Mouse (Mus musculus) cortical plate, adult 2 months (tissue): ENCODE data around the gene Zbtb22.

Experiments used
- CTCF ChIP-seq: fragments of 200-500 bp; IDR thresholded peaks from 2 replicates; pipeline ENCODE4 v1.5.1; 2011; ENCODE audit warnings: mild to moderate bottlenecking, control low read depth, low read length; ENCODE audit not compliant: insufficient read depth; ENCODE audit errors: extremely low read depth
- POLR2A ChIP-seq: fragments of 200-500 bp; IDR thresholded peaks from 2 replicates; pipeline ENCODE4 v1.6.1; 2011; ENCODE audit warnings: mild to moderate bottlenecking, low read length, control low read depth; ENCODE audit not compliant: insufficient read depth; ENCODE audit errors: extremely low read depth

DNA sequence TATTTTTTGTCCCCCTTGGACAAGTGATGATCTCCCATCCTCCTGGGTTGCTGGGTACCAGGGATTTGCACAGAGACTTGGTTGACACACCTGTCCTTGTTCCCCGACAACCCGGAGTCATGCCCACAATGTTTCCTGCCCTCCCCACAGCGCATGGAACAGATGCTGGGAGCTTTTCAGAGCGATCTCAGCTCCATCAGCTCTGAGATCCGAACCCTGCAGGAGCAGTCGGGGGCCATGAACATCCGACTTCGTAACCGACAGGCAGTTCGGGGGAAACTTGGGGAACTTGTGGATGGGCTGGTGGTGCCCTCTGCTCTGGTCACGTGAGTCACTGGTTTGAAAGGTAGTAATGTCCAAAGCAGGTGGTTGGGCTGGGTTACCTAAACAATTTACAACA is 42.7 kb downstream of the Zbtb22 start:
- TF ChIP-seq CTCF (no peak), POLR2A (no peak)
